Mouse (Mus musculus) gastrocnemius, adult 2 months (tissue): Measurements from ENCODE around the gene Enpp5. TPM values are rescaled to one million over a fixed set of nuclear protein-coding genes. Genes with fewer than 3 reads are reported as not detected.

Source experiments
- DNase-seq: peaks from one replicate; pipeline ENCODE4 v3.0.0; 2022
- H3K27ac ChIP-seq: fragments of 200-600 bp; 2 replicates; pipeline ENCODE4 v1.8.1; 2022; ENCODE audit warnings: mild to moderate bottlenecking
- H3K4me3 ChIP-seq: fragments of 200-600 bp; 2 replicates; pipeline ENCODE4 v1.8.1; 2022; ENCODE audit warnings: mild to moderate bottlenecking, moderate library complexity
- CTCF ChIP-seq: fragments of 200-600 bp; IDR thresholded peaks from 2 replicates; pipeline ENCODE4 v1.8.1; 2022; ENCODE audit warnings: antibody characterized with exemption, mild to moderate bottlenecking, moderate library complexity
- intact Hi-C: fragments of 180-260 bp; cut with DNase I; formaldehyde crosslinking; loops from one replicate; pipeline ENCODE4 v1.15.1; 2025
- total RNA-seq, 2 experiments: library from RNA; stranded (reverse); gene quantifications; 2 replicates each; pipeline ENCODE4 v1.2.3; 2021

Enpp5 gene
- total RNA-seq, 2 experiments from 2014 or later, result 6.2 to 7.1 TPM

DNA sequence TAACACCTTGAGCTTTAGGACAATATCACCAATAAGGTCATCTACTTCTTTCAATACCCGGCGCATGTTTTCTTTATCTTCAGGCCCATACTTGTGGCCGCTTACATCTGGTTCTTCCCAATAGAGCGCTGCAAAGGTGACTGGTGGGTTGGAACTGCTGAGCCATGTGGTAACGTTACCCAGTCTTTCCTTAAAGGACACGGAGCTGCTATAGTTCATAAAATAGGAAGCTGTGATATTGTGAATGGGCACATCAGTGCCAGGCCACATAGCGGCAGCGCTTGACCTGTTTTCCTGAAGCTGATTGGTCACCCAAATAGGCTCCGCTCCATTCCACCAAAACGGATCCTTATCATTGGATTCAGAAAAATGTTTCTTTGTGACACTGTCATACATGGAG is 23.3 kb downstream of the Enpp5 start:
- TF ChIP-seq CTCF, result no peak
- Histone ChIP-seq H3K4me3 (no peak overlapping the region), H3K27ac (no peak overlapping the region)
- intact Hi-C loops, result no loop called here
- DNase-seq, result no peak

DNA sequence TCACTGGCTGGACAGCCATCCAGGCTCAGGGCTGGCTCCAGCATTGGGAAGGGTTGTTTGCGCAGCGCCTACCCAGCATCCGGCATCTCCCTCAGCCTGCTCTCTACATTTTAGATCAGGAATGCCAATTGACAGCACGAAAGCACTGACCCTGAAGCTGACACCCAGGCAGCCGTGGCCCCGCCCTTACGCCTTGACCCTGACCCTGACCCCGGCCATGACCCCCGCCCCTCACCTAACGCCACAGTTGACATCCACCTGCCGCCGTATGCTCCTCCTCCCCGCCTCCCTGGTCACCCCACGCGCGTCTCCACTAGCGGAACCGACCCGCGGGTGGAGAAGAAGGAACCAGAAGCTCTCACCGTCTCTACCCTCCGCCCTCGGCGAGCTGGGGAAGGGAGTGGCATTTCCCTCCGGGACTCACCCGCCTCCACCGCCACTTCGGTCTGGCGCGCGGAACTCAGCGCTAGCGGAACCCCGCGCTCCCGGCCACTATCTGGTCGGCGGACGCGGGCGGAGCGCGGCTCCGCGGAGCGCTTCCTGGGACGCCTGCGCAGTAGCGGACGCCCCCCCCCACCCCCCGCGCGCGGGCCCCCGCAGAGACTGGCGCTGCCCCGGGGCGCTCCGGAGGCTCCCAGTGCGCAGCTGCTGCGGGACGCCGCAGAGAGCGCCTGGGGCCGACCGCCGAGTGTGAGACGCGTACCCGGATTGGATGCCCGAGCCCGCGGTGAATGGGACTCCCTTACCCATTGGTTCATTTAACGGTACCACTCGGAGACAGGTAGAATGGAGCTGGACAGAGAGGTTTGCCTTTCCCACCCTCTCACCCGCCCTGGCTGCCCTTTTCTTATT is 26.9 kb downstream of the Enpp5 start, which contains the start of gene Enpp4:
TSS of gene Enpp4 (minus strand) at position 523 of the 852 bp plus-strand sequence.
- Histone ChIP-seq H3K4me3 (peak within 1 kb of the TSS; percentile 81), H3K27ac (peak within 1 kb of the TSS; percentile 97)
- no peak for TF ChIP-seq CTCF
- intact Hi-C loops, result no loop called here
- peak; percentile 97 for DNase-seq

DNA sequence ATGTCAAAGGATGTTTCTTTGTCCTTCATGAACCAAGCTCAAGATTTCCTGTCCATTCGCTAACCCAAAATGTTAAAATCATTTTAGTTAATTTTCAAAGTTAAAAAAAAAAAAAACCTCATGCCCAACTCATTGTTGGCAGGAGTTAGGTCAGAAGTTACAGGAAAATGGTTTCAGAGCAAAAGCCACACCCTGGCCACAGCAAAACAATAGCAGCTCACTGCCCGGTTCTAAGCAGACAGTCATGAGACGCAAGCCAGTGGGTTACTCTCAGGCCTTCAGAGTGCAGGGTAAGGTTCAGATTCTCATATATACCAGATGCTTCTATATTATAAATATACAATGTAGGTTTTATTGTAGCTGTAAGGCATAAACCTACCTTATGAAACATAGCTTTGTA is 29.7 kb downstream of the Enpp5 start:
- peak overlapping the region; percentile 58 for H3K27ac ChIP-seq
- no peak for TF ChIP-seq CTCF
- intact Hi-C loops, result no loop called here

GRCm38 (mm10) chr17:44116584-44116983 is 38.0 kb downstream of the Enpp5 start:
- DNase-seq, result no peak
- intact Hi-C loops, result no loop called here
- Histone ChIP-seq H3K27ac (no peak overlapping the region), H3K4me3 (no peak overlapping the region)
- TF ChIP-seq CTCF, result no peak

More for the DNA sequence above, 29.7 kb downstream of the Enpp5 start:
- DNase-seq, result no peak
- no peak overlapping the region for H3K4me3 ChIP-seq

- intact Hi-C loops, result no loop called here
- no peak for DNase-seq
- TF ChIP-seq CTCF, result no peak
- Histone ChIP-seq H3K4me3 (no peak overlapping the region), H3K27ac (no peak overlapping the region)
These were observed 39.1 kb downstream of the Enpp5 start for GRCm38 (mm10) chr17:44117721-44118120.

GRCm38 (mm10) chr17:44118231-44118630 is 39.6 kb downstream of the Enpp5 start:
- no peak for DNase-seq
- no peak overlapping the region for H3K27ac ChIP-seq
- TF ChIP-seq CTCF, result no peak
- intact Hi-C loops, result no loop called here
- no peak overlapping the region for H3K4me3 ChIP-seq

DNA sequence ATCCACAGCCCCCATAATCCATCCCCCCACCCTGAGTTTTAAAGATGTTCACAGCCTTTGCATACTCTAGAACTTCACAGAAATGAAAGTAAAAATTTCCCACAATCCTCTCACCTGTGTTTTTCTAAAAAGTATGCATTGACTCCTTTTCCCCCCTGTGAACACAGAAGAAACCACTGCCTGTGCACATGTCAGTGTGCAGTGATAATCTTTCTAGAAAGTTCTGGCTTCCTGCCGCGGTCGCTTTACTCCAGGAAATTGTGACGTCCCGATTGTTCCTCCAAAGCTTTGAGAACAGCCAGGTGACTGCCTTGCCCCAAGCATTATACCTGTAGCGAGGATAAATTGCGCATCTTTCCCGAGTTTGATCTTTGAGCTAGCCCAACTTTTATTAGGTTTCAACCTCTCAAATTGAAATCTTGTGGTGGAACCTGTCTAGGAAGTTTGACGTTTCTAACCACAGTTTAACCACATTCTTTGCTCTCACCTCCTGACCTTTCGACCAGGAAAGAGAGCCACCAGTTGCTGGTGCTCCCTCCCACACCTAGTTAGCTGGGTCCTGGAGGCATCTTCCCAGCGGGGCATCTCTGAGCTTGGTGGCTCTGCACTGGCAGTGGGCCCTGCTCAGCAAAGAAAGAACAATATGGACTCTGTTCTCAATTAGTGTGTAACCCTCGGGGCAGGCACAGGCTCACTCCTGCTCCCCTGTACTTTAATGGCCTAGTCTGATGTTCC is 42.9 kb downstream of the Enpp5 start:
- intact Hi-C loops, result no loop called here
- Histone ChIP-seq H3K27ac (no peak overlapping the region), H3K4me3 (no peak overlapping the region)
- no peak for DNase-seq
- TF ChIP-seq CTCF, result no peak

- H3K27ac ChIP-seq, result no peak overlapping the region
- no peak for DNase-seq
These were observed 50.6 kb downstream of the Enpp5 start for GRCm38 (mm10) chr17:44129092-44129750.

DNA sequence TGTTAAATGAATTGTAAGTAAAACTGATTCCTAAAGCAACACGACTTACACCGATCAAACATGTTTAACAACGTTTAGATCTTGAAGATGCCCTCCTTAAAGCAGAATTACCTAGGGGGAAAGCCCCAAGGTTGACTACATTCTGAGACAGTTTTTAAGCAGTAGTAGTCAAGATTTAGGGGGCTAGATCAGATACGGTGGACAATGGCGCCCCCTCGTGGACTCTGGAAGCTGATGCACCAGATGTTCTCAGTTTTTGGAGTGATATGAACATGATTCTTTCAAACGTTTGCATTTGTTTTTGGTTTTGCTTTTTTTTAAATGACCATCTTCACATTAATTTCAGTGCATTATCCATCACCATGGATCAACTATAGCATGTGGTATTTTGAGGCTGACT is 51.8 kb downstream of the Enpp5 start:
- TF ChIP-seq CTCF, result peak; percentile 92
- H3K27ac ChIP-seq, result no peak overlapping the region
- H3K4me3 ChIP-seq, result no peak overlapping the region
- peak; percentile 76 for DNase-seq
- intact Hi-C loops, result loop anchor here (1.0 to 2.0 kb wide), 2 partner anchors 54 to 248 kb away; no protein-coding TSS in a partner anchor

More at GRCm38 (mm10) chr17:44129092-44129750, 50.6 kb downstream of the Enpp5 start:
- intact Hi-C loops, result loop anchor here (5.0 kb wide), 1 partner anchor 432 kb away; no protein-coding TSS in a partner anchor
- no peak for TF ChIP-seq CTCF
- no peak overlapping the region for H3K4me3 ChIP-seq

DNA sequence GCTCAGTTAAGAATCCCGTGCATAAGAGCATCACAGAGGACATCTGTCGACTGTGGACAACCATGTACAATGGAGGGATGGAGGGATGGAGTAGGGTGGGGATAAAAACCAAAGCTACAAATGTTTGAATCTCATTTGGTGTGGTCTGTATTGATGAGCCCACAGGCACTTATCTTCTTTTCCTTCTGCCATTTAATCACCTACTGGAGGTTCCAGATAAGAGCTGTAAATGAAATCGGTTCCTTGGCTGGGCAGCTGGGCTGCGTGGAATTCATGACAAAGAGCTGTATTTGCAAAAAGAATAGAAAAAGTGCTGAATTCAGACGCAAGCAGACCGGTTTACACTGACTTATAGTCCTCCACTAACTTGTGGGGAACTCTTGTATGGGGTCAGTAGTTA is 55.5 kb downstream of the Enpp5 start:
- Histone ChIP-seq H3K4me3 (no peak overlapping the region), H3K27ac (no peak overlapping the region)
- intact Hi-C loops, result no loop called here
- TF ChIP-seq CTCF, result no peak
- no peak for DNase-seq

GRCm38 (mm10) chr17:44134545-44134944 is 55.9 kb downstream of the Enpp5 start:
- no peak for DNase-seq
- Histone ChIP-seq H3K27ac (no peak overlapping the region), H3K4me3 (no peak overlapping the region)
- intact Hi-C loops, result no loop called here
- no peak for TF ChIP-seq CTCF

DNA sequence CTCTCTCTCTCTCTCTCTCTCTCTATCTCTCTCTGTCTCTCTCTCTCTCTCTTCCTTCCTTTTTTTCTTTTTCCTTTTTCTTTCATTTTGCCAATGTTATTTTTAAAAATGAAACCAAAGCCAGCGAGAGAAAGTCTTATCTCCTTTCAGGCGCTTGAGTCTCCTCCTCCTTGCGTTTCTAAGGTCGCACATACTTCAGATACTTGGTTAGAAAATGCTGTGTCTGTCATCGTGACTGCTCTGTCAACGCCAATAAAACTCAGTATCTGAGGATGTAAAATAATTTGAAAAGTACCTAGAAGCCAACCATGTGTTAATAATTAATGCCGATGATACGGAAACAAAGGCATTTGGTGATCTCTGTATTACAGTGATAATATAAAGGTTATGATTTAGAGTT is 57.4 kb downstream of the Enpp5 start:
- TF ChIP-seq CTCF, result no peak
- H3K4me3 ChIP-seq, result no peak overlapping the region
- intact Hi-C loops, result no loop called here
- no peak overlapping the region for H3K27ac ChIP-seq
- no peak for DNase-seq

Other genes with a start within 250 kb of the Enpp5 start
- gene Enpp4, start 27.0 kb downstream of the Enpp5 start, total RNA-seq, result 10 to 100 TPM; 34.6 to 41.2 TPM
- 100 to 1,000 TPM; 121 to 159 TPM for gene Clic5, start 109.8 kb downstream of the Enpp5 start, total RNA-seq